Mouse (Mus musculus): Measurements from ENCODE around the gene Psmd14.

The Psmd14 gene

GRCm38 (mm10) chr2:61811507-61812421, 100.3 kb downstream of the Psmd14 start:
- no peak for DNase-seq (ENCODE audit: low read depth, low spot score)

GRCm38 (mm10) chr2:61812536-61812935, 101.0 kb downstream of the Psmd14 start:
- DNase-seq (ENCODE audit: low read depth, low spot score): no peak

- DNase-seq (ENCODE audit: low read depth, low spot score): no peak
Observed at GRCm38 (mm10) chr2:61813106-61813505, 101.6 kb downstream of the Psmd14 start.

- no peak for DNase-seq (ENCODE audit: low read depth, low spot score)
Observed at GRCm38 (mm10) chr2:61813521-61813920, 102.0 kb downstream of the Psmd14 start.

- DNase-seq (ENCODE audit: low read depth, low spot score): no peak
Observed at GRCm38 (mm10) chr2:61814548-61815473, 103.3 kb downstream of the Psmd14 start.

GRCm38 (mm10) chr2:61815583-61816313, 104.3 kb downstream of the Psmd14 start:
- no peak for DNase-seq (ENCODE audit: low read depth, low spot score)

DNA sequence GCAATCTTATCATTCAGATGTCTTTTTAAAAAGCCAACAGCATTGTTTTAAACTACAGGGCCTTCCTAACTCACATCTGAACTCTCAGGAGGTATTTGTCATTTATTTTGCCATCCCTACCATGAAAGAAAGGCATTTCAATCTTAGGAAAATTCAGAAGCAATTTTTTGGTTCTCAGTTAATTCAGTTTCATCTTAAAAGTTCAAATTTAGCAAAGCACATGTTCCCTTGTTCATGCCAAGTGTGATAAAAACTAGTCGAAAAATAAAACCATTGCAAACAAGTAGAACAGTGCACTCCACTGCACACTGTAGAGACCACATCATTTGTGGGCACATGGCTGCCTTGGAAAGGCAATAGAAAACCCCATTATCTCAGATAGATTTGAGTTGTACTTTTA, 106.7 kb downstream of the Psmd14 start:
- no peak for DNase-seq (ENCODE audit: low read depth, low spot score)

GRCm38 (mm10) chr2:61820203-61820602, 108.7 kb downstream of the Psmd14 start:
- no peak for DNase-seq (ENCODE audit: low read depth, low spot score)

DNA sequence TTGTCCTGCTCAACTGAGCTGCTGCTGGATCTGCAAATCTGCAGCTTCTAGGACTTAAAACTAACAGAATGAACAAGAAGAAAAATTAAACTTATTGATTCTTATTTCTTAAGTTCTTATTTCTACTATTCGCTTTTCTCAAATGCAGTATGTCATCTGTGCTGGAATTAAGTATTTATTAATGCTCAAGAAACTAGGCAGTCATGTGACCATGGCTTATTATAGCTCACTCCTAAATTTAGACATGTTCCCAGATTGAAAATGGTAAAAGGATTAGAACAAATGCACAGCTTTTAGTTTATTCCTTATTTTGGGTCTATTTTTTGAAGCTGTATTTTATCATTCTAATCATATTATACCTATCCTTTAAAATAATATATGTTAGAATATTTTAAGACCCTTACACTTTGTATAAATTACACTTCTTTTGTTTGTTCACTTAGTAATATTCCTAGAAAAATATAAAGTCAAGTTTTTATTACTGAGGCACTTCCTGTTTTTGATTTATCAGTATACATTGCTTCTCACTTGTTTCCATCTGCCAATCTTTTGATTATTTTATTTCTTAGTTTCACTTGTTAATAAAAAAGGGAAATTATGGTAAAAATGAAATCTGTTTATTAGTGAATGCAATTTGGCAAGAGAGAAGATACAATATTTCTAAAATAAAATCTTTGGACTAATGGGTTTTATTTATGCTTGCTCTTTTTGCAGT, 112.1 kb downstream of the Psmd14 start:
- DNase-seq (ENCODE audit: low read depth, low spot score): no peak

GRCm38 (mm10) chr2:61837243-61837806, 125.8 kb downstream of the Psmd14 start:
- no peak for DNase-seq (ENCODE audit: low read depth, low spot score)
